Mouse (Mus musculus): ENCODE results near the gene Adcy7. TPM values are rescaled to one million over a fixed set of nuclear protein-coding genes. Genes with fewer than 3 reads are reported as not detected.

The Adcy7 gene
- polyA plus RNA-seq, 1 experiment from 2014 or later: 2.2 TPM

- Histone ChIP-seq H3K36me3 (peaks cover 42% of the 10 kb centered on the region), H3K4me1 (peaks cover 29% of the 10 kb centered on the region), H3K27ac (replicated peaks) (no peak overlapping the region), H3K27me3 (ENCODE audit: low read depth, poor library complexity, severe bottlenecking) (no peaks in the 10 kb centered on the region; the same call in 1 of the 2 replicates), H3K9me3 (replicated peaks) (no peaks in the 10 kb centered on the region), H3K4me3 (no peak overlapping the region)
- no peak for DNase-seq (ENCODE audit: low spot score)
- 68% methylated on average over 11 of the region's 11 CpGs for WGBS
Observed at GRCm38 (mm10) chr8:88258544-88258943, 13.7 kb upstream of the Adcy7 start.

GRCm38 (mm10) chr8:88260466-88260980 lies 11.7 kb upstream of the Adcy7 start:
- DNase-seq (ENCODE audit: low spot score): no peak
- WGBS: 96% methylated on average over 7 of the region's 7 CpGs
- Histone ChIP-seq H3K4me3 (no peak overlapping the region), H3K9me3 (replicated peaks) (no peaks in the 10 kb centered on the region), H3K4me1 (peaks cover 36% of the 10 kb centered on the region), H3K27me3 (ENCODE audit: low read depth, poor library complexity, severe bottlenecking) (no peaks in the 10 kb centered on the region; the same call in 1 of the 2 replicates), H3K36me3 (peaks cover 22% of the 10 kb centered on the region), H3K27ac (replicated peaks) (no peak overlapping the region)

- peaks cover 2% of the 10 kb centered on the region; the same call in 1 of the 2 replicates for H3K27me3 ChIP-seq (ENCODE audit: low read depth, poor library complexity, severe bottlenecking)
- WGBS: 71% methylated on average over 14 of the region's 14 CpGs
Observed at GRCm38 (mm10) chr8:88262831-88263635, 9.2 kb upstream of the Adcy7 start.

GRCm38 (mm10) chr8:88265511-88265910 lies 6.7 kb upstream of the Adcy7 start:
- WGBS: 13% methylated on average over 2 of the region's 2 CpGs
- peak overlapping the region; percentile 46; the same call in 1 of the 2 replicates for H3K27ac ChIP-seq (replicated peaks)
- peak; percentile 42 for DNase-seq (ENCODE audit: low spot score)

More at GRCm38 (mm10) chr8:88262831-88263635, 9.2 kb upstream of the Adcy7 start:
- no peak for DNase-seq (ENCODE audit: low spot score)
- peaks cover 29% of the 10 kb centered on the region for H3K4me1 ChIP-seq
- no peaks in the 10 kb centered on the region for H3K9me3 ChIP-seq (replicated peaks)
- no peak overlapping the region for H3K4me3 ChIP-seq
- H3K36me3 ChIP-seq: peaks cover 5% of the 10 kb centered on the region; the same call in 1 of the 2 replicates
- H3K27ac ChIP-seq (replicated peaks): no peak overlapping the region; the same call in 1 of the 2 replicates

GRCm38 (mm10) chr8:88266170-88266800 lies 5.9 kb upstream of the Adcy7 start:
- Histone ChIP-seq H3K4me3 (no peak overlapping the region), H3K27ac (replicated peaks) (no peak overlapping the region), H3K27me3 (ENCODE audit: low read depth, poor library complexity, severe bottlenecking) (peaks cover 31% of the 10 kb centered on the region), H3K4me1 (peaks cover 27% of the 10 kb centered on the region), H3K36me3 (no peaks in the 10 kb centered on the region), H3K9me3 (replicated peaks) (no peaks in the 10 kb centered on the region)
- DNase-seq (ENCODE audit: low spot score): peak; percentile 81
- WGBS: 50% methylated on average over 10 of the region's 10 CpGs

More at GRCm38 (mm10) chr8:88265511-88265910, 6.7 kb upstream of the Adcy7 start:
- no peaks in the 10 kb centered on the region for H3K9me3 ChIP-seq (replicated peaks)
- H3K4me1 ChIP-seq: peaks cover 27% of the 10 kb centered on the region
- H3K27me3 ChIP-seq (ENCODE audit: low read depth, poor library complexity, severe bottlenecking): peaks cover 23% of the 10 kb centered on the region
- H3K4me3 ChIP-seq: no peak overlapping the region
- peaks cover 2% of the 10 kb centered on the region; the same call in 1 of the 2 replicates for H3K36me3 ChIP-seq

GRCm38 (mm10) chr8:88266801-88267403 lies 5.3 kb upstream of the Adcy7 start:
- no peaks in the 10 kb centered on the region for H3K9me3 ChIP-seq (replicated peaks)
- H3K4me1 ChIP-seq: peaks cover 28% of the 10 kb centered on the region
- 87% methylated on average over 14 of the region's 14 CpGs for WGBS
- DNase-seq (ENCODE audit: low spot score): no peak
- H3K27me3 ChIP-seq (ENCODE audit: low read depth, poor library complexity, severe bottlenecking): peaks cover 37% of the 10 kb centered on the region
- H3K4me3 ChIP-seq: no peak overlapping the region
- no peaks in the 10 kb centered on the region for H3K36me3 ChIP-seq
- no peak overlapping the region for H3K27ac ChIP-seq (replicated peaks)

- Histone ChIP-seq H3K4me3 (no peak overlapping the region), H3K27ac (replicated peaks) (no peak overlapping the region), H3K9me3 (replicated peaks) (no peaks in the 10 kb centered on the region), H3K4me1 (peaks cover 31% of the 10 kb centered on the region), H3K36me3 (no peaks in the 10 kb centered on the region), H3K27me3 (ENCODE audit: low read depth, poor library complexity, severe bottlenecking) (peaks cover 61% of the 10 kb centered on the region)
- no peak for DNase-seq (ENCODE audit: low spot score)
- WGBS: 66% methylated on average over 7 of the region's 7 CpGs
Observed at GRCm38 (mm10) chr8:88269107-88269875, 2.9 kb upstream of the Adcy7 start.

GRCm38 (mm10) chr8:88270086-88270485 lies 2.1 kb upstream of the Adcy7 start:
- Histone ChIP-seq H3K27ac (replicated peaks) (no peak overlapping the region), H3K4me1 (peaks cover 29% of the 10 kb centered on the region), H3K36me3 (no peaks in the 10 kb centered on the region), H3K9me3 (replicated peaks) (no peaks in the 10 kb centered on the region), H3K27me3 (ENCODE audit: low read depth, poor library complexity, severe bottlenecking) (peaks cover 69% of the 10 kb centered on the region), H3K4me3 (no peak overlapping the region)
- no peak for DNase-seq (ENCODE audit: low spot score)
- WGBS: 73% methylated on average over 3 of the region's 3 CpGs

GRCm38 (mm10) chr8:88273051-88273430 lies 838 bp downstream of the Adcy7 start:
- H3K27ac ChIP-seq (replicated peaks): peak overlapping the region; percentile 82
- WGBS: 65% methylated on average over 7 of the region's 7 CpGs
- peak overlapping the region; percentile 59; the same call in 1 of the 2 replicates for H3K4me3 ChIP-seq
- peaks cover 19% of the 10 kb centered on the region for H3K4me1 ChIP-seq
- H3K9me3 ChIP-seq (replicated peaks): no peaks in the 10 kb centered on the region
- no peaks in the 10 kb centered on the region for H3K36me3 ChIP-seq
- DNase-seq (ENCODE audit: low spot score): no peak
- H3K27me3 ChIP-seq (ENCODE audit: low read depth, poor library complexity, severe bottlenecking): peaks cover 75% of the 10 kb centered on the region

- Histone ChIP-seq H3K9me3 (replicated peaks) (no peaks in the 10 kb centered on the region), H3K4me1 (peaks cover 19% of the 10 kb centered on the region), H3K36me3 (no peaks in the 10 kb centered on the region), H3K27me3 (ENCODE audit: low read depth, poor library complexity, severe bottlenecking) (peaks cover 66% of the 10 kb centered on the region), H3K4me3 (no peak overlapping the region), H3K27ac (replicated peaks) (no peak overlapping the region)
- WGBS: 92% methylated on average over 5 of the region's 5 CpGs
- no peak for DNase-seq (ENCODE audit: low spot score)
Observed at GRCm38 (mm10) chr8:88274090-88274489, 1.9 kb downstream of the Adcy7 start.

- 66% methylated on average over 5 of the region's 5 CpGs for WGBS
- no peak overlapping the region for H3K4me3 ChIP-seq
- DNase-seq (ENCODE audit: low spot score): no peak
- H3K4me1 ChIP-seq: peaks cover 4% of the 10 kb centered on the region; the same call in 1 of the 2 replicates
- H3K27me3 ChIP-seq (ENCODE audit: low read depth, poor library complexity, severe bottlenecking): peaks cover 16% of the 10 kb centered on the region
- no peak overlapping the region for H3K27ac ChIP-seq (replicated peaks)
- no peaks in the 10 kb centered on the region for H3K9me3 ChIP-seq (replicated peaks)
- H3K36me3 ChIP-seq: no peaks in the 10 kb centered on the region
Observed at GRCm38 (mm10) chr8:88279220-88279619, 7.0 kb downstream of the Adcy7 start.

- Histone ChIP-seq H3K4me3 (no peak overlapping the region), H3K27ac (replicated peaks) (no peak overlapping the region), H3K4me1 (peaks cover 4% of the 10 kb centered on the region; the same call in 1 of the 2 replicates), H3K27me3 (ENCODE audit: low read depth, poor library complexity, severe bottlenecking) (peaks cover 11% of the 10 kb centered on the region), H3K9me3 (replicated peaks) (no peaks in the 10 kb centered on the region), H3K36me3 (no peaks in the 10 kb centered on the region)
- no peak for DNase-seq (ENCODE audit: low spot score)
- WGBS: 90% methylated on average over 6 of the region's 6 CpGs
Observed at GRCm38 (mm10) chr8:88279670-88280069, 7.5 kb downstream of the Adcy7 start.

All from midbrain, embryonic 10.5 days (tissue).